Mouse (Mus musculus): ENCODE results near the gene Igfbp3.

Gene Igfbp3

GRCm38 (mm10) chr11:7211211-7211610 lies 2.5 kb downstream of the Igfbp3 start:
- DNase-seq (ENCODE audit: low read depth): no peak

- peak; percentile 88 for DNase-seq (ENCODE audit: low read depth)
Observed at GRCm38 (mm10) chr11:7210343-7210742, 3.4 kb downstream of the Igfbp3 start.

DNA sequence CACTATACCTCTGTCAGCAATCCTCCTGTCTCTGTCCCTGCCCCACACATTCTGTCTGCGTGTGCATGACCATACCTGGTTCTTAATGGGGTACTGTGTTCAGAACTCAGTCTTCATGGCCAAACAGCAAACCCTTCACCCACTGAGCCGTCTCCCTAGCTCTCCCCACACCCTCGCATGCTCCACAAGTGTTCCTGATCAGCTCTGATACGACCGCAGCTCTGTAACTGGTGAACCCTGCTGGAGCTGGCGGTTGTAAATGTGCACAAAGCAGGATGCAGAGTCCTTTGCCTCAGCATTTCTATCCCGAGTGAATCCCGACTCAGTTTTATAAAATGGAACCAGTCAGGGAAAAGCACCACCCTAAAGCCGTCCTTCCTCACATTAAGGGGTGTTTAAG lies 9.9 kb downstream of the Igfbp3 start:
- DNase-seq (ENCODE audit: low read depth): no peak

- peak; percentile 66 for DNase-seq (ENCODE audit: low read depth)
Observed at GRCm38 (mm10) chr11:7202206-7202605, 11.5 kb downstream of the Igfbp3 start.

DNA sequence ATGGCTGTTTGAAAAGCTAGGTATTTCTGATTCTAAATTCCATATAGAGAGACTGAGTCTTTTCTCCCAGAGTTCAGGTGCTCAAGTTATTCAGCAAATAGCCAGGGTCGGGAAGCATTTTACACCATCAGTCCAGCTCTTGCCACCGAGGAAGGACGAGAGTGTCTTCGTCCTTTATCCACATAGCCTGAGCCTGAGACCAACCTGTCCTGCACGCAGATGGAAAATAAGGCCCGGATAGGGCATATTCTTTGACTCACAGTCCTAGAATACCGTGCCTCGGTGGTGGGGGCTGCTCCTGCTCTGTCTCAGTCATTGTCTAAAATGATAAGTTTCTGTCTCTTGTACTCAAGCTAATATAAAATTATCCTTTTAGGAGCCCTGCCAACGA lies 13.3 kb downstream of the Igfbp3 start:
- DNase-seq (ENCODE audit: low read depth): no peak

DNA sequence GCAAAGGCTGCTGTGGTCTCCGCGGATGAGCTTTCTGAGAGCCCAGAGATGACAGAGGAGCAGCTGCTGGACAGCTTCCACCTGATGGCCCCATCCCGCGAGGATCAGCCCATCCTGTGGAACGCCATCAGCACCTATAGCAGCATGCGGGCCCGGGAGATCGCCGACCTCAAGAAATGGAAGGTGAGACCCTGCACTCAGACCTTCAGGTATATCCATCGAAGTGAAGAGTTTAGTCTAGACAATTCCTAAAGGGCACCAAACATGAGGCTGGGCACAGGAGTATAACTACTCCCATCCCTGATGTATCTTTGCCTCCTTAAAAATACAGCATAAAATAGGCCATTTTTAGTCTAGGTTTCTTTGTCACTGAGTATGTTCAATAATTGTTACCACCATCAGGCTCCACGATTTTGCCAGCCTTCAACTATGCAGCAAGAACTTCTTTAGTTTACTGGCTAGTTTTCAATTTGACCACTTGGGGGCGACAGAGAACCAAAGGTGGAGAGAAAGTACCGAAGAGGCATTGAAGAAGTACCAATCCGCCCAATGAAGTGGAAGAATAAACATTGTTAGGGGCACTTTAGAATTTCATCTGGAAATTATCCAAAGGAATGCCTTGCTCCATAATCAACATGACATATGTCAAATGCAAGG lies 13.9 kb downstream of the Igfbp3 start:
- peak; percentile 85 for DNase-seq (ENCODE audit: low read depth)

DNA sequence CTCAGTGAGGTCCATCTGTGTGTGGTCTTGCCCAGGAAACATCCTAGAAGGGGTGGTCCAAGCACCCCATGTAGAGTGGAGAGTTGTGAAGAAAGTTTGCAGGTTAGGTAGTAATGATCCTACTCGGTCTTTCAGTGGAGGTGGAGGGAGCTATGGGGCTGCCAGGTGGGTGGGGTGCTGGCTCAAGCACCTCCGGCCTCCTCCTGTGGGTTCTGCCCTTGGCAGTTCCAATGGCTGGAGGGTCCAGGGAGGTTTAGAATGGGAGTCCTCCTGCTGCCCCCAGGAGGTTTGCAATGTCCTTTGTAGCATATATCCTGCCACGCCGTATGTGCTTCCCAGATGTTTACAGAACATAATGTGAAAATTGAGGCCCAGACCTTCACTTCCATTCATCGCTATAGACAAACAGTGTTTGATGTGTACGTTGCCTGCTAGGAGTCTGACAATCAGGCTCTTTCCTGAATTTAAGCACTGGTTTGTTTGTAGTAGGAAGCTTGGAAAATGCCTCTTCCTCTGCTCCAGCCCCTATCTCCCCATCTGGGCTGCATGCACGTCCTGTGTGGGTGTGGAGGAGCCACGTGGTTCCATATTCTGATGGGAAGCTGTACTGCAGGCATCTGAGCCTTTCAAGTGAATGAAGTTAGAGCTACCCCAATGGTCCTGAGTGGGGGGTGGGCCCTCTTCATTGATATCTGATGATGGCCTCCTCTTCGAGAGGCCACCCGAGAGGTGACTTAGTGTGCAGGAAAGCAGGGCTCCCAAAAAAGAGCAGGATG lies 15.1 kb downstream of the Igfbp3 start:
- DNase-seq (ENCODE audit: low read depth): no peak

GRCm38 (mm10) chr11:7198006-7198405 lies 15.7 kb downstream of the Igfbp3 start:
- DNase-seq (ENCODE audit: low read depth): no peak

- DNase-seq (ENCODE audit: low read depth): no peak
Observed at GRCm38 (mm10) chr11:7197491-7197941, 16.2 kb downstream of the Igfbp3 start, which contains the start of gene Igfbp1. Gene Igfbp1, plus strand, starts transcription at chr11:7197782.

- no peak for DNase-seq (ENCODE audit: low read depth)
Observed at GRCm38 (mm10) chr11:7195312-7195685, 18.4 kb downstream of the Igfbp3 start.

DNA sequence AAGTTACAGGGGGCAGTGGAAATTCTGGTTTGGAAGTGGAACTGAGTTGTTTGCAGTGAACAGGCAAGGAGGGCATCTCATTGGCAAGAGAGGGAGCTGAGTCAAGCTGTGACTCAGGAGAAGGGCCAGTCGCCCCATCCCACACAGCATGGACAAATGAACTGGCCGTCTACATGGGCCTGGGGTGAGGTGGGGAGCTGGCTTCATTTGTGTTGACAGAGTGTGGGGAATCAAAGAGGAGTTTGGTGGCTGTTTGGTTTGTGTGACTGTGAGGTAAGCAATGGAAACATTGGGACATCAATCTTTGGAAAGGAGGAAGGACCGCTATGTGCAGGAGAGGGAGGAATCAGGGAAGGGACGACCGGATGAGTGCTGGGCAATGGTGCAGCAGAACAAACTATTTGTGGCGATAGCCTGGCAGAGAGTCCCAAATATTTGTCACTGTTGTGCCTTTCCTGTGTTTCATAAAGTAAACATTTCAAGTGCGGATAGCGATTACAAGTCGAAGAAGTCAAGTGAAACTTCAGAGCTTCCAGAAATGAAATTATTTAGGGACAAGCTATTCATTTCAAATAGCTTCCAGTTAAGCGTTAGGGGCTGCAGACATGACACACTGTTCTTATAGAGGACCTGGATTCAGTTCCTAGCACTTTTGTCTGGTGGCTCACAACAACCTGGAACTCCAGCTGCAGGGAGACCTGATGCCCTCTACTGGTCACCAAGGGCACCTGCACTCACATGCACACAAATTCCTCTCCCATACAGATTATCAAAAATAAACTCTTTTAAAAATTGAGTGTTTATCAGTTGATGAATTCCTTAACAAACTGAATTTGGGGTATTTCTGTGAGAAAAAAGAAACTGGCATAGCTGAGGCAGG lies 19.1 kb downstream of the Igfbp3 start:
- no peak for DNase-seq (ENCODE audit: low read depth)

DNA sequence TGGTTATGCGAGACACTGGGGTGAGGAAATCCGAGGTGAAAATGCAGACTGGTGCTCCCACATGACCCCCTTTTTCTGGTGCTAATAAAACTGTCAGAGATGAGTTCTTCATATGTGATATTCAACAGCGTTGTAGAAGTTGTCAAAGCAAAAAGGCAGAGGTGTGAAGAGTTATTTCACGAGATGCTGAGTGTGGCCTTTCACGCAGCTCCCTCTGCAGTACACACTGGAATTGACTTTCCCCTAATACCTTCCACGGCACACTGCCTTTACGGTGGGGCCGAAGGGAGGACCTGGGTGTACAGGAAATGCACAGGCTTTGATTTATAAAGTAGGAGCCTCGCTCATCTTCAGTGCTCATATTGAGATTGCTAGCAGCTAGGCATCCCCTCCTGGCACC lies 20.6 kb downstream of the Igfbp3 start:
- no peak for DNase-seq (ENCODE audit: low read depth)

DNA sequence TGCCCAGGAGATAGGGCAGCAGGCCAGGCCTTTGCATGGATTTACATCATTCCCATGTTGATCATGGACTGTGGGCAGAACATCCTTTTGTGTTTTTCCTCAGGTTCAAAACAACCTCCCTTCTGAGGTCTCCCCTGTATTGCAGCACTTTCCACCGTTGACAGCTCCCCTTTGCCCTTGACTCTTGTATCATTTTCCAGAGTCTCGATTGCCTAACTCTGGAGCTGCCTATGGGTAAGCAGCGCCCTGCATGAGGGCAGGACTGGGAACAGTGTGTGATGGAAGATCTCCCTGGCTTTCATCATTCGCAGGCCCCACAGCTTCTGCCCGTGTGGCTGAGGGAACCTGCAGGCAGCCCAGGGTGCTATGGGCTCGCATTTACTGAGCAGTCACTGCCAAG lies 21.0 kb downstream of the Igfbp3 start:
- DNase-seq (ENCODE audit: low read depth): no peak

DNA sequence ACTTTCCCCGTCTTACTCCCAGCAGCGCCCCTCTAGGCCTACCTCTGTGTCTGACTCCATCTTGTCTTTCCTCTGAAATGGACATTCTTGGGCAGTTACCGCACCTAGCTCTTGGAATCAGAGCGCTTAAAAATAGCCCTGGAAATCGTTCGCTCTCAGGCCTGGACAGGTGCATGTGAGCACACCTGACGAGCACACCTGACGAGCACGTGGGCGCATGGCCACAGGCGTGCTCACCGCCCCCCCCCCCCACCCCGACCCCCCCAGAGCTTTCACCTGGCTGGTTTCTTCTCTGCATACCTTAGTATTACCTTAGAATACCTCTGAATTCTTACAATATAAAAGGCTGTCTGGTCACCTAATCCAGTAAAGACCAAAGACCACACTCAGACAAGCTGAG lies 25.3 kb downstream of the Igfbp3 start, which contains the start of gene Gm11985:
Gene Gm11985 (minus strand): TSS at position 101 of the 400 bp plus-strand sequence.
- no peak for DNase-seq (ENCODE audit: low read depth)

- DNase-seq (ENCODE audit: low read depth): no peak
Observed at GRCm38 (mm10) chr11:7187472-7187871, 26.3 kb downstream of the Igfbp3 start.

DNA sequence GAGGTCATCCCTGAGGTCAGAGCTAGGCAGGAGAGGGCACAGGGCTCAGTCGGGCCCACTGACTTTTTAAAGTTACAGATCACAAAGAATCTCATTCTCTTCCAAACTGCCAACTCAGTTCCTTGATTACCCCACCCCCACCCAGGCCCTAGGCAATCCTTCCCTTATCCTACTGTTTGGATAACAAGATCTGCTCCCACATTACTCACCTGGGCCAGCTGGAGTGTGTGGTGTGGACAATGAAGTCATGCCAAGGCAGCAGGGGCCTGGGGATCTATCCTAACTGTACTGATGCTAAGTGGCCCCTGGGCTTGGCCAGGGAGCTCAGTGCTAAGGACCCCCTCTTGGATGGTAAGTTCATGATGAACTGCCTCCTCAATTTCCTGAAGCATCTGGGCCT lies 29.3 kb downstream of the Igfbp3 start:
- no peak for DNase-seq (ENCODE audit: low read depth)

DNA sequence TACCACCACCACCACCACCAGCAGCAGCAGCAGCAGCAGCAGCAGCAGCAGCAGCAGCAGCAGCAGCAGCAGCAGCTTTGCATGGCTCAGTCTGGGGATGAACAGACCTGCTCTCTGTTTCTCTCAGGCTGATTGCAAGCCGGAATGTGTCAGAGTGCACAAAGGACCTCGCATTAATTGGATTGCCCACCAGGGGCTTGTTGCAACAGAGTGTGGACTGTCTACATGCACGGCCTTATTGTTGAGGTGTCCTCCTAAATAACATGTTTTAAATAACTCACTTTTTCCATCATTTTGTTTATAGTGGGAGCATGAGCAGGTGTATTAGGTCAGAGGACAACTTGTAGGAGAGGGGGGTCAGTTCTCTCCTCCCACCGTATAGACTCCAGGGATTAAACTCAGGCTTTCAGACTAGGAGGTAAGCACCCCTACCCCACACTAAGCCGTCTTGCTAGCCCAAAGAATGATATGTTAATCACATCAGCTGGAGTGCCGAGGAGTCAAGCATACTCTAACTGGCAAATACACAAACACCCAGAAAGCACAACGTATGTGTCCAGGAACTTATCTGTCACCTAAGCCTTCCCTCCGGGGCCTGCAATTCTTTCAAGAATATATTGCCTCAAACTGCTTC lies 31.2 kb downstream of the Igfbp3 start:
- no peak for DNase-seq (ENCODE audit: low read depth)

DNA sequence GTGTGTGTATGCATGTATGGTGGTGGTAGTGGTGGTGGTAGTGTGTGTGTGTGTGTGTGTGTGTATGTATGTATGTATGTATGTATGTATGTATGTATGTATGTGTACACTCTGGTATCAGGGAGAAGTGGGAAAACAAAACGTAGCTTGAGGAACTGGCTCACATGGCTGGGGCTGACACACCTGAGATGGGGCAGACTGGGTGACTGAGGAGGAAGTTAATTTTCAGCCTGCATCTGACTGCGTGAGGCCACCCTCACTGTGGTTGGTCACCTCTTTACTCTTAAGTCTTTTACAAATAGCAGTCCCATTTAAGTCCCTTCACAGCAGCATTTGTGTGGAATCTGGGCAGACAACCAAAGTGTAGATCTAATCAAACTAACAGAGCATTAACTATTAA lies 34.4 kb downstream of the Igfbp3 start:
- no peak for DNase-seq (ENCODE audit: low read depth)

DNA sequence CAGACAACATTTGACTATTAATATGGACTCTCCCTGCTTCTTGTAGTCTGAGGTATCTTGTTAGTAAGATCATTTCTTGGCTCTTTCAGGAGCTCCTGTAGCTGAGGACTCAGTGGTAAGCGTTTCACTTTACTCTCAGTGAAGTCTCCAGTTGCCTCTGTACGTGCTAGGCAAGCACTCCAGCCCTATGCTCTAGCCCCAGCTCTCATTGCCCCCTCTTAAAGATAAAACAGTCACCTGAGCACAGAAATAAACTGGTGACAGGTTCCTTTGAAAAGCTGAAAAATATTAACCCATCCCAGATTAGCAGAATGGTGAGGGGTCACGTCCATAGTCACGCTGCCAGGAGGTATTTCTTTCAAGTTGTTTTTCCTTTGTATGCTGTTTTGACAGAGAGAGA lies 35.0 kb downstream of the Igfbp3 start:
- DNase-seq (ENCODE audit: low read depth): no peak

DNA sequence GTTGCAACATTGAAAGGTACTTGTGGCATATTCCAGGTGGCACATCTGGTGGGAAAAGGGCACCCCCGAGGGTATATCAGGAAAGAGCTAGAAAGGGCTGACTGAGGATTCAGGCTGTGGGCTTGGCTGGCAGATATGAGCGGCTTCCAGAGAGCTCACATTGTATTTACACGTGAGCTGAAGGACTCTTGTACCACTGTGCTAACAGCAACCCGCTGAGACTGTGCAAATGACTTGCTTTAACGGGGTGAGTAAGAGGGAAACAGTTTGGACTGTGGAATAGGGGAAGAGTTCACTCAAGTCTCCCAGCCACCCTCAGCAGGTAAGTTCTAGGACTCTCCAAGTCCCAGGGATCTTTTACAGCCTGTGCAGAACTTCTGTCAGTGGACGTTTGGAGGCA lies 40.1 kb downstream of the Igfbp3 start:
- no peak for DNase-seq (ENCODE audit: low read depth)

GRCm38 (mm10) chr11:7169645-7170044 lies 44.1 kb downstream of the Igfbp3 start:
- DNase-seq (ENCODE audit: low read depth): no peak

DNA sequence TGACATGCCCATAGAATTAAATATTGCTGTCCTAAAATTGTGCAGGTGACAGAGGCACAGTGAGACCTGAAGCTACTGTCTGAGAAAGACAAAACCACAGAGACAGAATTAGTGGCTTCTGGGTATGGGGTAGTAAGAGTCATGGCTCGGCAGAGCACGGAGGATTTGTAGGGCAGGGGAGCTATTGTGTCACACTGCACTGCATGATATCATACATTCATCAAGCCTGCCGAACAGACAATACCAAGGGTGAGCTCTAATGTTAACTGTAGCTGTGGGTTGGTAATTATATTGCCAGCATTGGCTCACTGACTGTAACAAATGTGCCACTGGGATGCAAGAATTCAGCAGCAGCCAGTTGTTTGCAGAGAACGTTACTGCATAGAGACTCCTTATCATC lies 49.3 kb downstream of the Igfbp3 start:
- DNase-seq (ENCODE audit: low read depth): no peak

Data from NIH3T3 (cell line).